Mouse (Mus musculus) stomach, postnatal 0 days (tissue): ENCODE data around the gene Rasa2.
"Not testable (repeated sequence)": the region's sequence is repeated elsewhere in the genome, so short reads cannot be mapped to it uniquely, and the experiment has no call there.

Source experiments
- CTCF ChIP-seq: IDR thresholded peaks from 2 replicates; pipeline ENCODE4 v1.5.1; 2016; ENCODE audit warnings: antibody characterized with exemption, low read depth, mild to moderate bottlenecking, moderate library complexity
- EP300 ChIP-seq: optimal IDR thresholded peaks from 2 replicates; pipeline ENCODE3; 2016; ENCODE audit warnings: antibody characterized with exemption

- not testable (repeated sequence) for TF ChIP-seq CTCF, EP300
Measured at GRCm38 (mm10) chr9:96644002-96644401, 12.6 kb upstream of the Rasa2 start.
